Mouse (Mus musculus): ENCODE measurements around the gene Phyhipl. TPM values are rescaled to one million over a fixed set of nuclear protein-coding genes. Genes with fewer than 3 reads are reported as not detected.

Gene Phyhipl
- polyA plus RNA-seq, 1 experiment from 2014 or later = 2.6 TPM

DNA sequence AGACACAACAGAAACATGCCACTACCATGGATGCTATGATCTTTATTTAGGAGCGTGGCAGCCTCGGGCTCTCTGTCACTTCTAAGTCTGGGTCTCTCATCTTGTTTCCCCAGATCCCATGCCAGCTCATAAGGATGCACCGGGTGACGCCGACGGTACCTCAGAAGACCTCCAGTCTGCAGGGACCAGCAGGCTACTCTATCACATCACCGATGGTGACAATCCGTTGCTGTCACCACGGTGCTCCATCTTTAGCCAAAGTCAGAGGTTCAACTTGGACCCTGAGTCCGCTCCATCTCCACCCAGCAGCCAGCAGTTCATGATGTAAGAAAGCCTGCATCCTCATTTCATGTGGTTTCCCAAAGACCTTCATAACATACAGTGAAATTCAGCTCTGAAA lies 121.2 kb downstream of the Phyhipl start:
- DNase-seq (ENCODE audit: low spot score) = no peak

- no peak for DNase-seq (ENCODE audit: low spot score)
Measured at GRCm38 (mm10) chr10:70533986-70534385, 121.8 kb downstream of the Phyhipl start.

- DNase-seq (ENCODE audit: low spot score) = no peak
Measured at GRCm38 (mm10) chr10:70533301-70533781, 122.4 kb downstream of the Phyhipl start.

DNA sequence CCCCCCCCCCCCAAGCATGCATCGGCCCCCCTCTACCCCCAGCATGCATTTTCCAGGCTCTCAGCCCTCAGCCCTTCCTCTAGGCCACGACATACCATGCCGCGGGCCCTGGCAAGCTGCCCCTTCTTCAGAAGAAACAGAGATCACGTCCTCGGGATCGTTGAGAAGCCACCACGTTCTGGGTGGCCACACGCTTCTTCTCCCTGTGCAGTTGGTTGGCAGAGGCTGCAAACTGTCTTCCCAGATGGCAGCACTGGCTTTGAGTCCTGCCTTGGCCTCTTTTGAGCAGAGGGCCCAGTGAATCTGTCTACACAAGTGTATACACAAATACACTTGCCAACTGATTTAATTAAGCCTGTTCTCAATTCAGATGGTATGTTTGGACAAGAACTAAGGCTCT lies 123.5 kb downstream of the Phyhipl start:
- DNase-seq (ENCODE audit: low spot score) = no peak

DNA sequence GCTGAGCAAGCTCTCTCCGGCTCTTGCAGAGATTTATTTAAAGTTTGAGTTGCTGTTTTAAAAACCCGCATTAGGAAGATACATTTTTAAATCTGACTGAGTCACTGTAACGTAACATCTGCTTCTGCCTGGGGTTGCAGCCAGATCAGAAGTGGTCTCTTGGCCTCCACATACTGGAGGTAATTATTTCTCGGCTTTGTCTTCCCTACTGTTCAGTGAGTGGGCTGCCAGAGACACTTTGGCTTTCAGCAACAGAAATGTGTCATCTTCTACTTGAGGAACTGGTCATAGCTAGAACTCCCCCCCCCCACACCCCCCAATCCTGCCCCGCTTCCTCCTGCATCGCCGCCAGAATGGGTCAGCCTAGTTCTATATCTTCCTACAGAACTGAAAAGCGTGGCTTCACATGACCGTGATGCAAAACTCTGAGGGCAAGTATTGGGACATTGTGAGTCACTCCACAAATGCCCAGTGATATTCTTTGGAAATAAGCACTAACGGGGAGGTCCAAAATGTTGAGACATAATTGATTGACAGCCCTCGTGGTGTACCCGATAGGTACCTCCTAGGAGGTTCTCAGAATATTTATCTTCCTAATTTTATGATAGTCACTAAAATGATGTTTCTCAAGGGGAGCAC lies 125.5 kb downstream of the Phyhipl start:
- no peak for DNase-seq (ENCODE audit: low spot score)

GRCm38 (mm10) chr10:70521379-70521778 lies 134.4 kb downstream of the Phyhipl start:
- DNase-seq (ENCODE audit: low spot score) = no peak

DNA sequence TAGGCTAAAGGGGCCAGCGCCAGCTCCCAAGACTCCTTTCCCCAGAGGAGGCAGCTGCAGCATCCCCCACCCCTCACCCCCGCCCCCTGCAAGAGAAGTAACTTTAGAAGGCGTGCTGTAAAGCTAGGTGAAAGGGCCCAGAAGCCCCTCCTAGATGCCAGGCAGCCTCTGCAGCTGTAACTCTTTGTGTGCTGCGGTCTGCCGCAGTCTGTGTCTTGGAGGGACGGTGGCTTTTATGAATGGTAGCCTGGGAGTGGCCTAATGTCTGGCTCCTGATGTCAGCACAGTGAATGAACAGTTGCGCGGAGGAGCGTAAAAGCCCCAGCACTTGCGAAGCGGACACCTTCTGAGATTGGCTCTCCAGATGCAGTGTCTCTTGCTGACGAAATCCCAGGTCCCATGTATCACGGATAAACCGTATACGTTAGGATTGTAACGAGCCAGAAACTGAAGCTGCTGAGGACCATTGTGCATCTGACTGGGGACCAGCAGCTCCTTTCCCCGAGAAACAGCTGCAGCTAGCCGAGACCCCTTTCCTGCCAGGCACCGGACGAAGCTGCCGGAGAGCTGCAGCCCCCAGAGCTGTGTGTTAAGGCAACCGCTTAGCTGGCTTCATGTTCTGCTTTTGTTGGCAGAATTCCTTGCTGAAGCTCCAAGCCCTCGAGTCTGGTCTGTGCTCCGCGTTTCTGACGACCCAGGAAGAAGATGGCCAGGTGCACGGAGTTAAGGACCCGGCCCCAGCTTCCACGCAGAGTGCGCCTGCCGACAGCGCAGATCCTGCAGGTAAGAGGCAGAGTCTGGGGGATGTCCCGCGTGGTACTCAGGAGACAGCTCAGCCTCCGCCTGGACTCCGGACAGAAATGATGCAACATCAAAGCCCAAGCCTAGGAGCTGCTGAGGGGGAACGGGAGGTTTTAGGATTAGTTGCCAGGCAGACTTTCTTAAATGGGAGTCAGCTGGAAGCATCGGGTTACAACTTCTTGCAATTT lies 135.3 kb downstream of the Phyhipl start:
- DNase-seq (ENCODE audit: low spot score) = no peak

GRCm38 (mm10) chr10:70519640-70520099 lies 136.1 kb downstream of the Phyhipl start:
- no peak for DNase-seq (ENCODE audit: low spot score)

DNA sequence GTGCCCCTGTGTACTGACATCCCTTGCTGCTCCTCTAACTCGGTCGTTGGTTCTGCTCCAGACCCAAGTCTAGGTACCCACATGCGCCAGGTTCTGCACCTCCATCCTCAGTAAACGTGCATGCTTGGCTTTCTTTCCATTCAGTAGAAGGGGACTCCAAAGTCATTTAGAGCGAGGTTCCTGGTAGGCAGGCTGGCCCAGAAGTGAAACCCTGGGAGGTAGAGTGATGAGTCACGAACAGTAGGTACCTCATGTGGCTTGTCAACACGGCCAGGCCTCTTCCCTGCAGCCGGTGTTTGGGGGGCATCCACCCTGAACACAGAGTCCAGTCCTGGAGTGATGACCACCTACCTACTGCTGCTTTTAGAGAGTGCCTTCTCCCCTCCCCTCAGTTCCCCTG lies 139.1 kb downstream of the Phyhipl start:
- DNase-seq (ENCODE audit: low spot score) = no peak

DNA sequence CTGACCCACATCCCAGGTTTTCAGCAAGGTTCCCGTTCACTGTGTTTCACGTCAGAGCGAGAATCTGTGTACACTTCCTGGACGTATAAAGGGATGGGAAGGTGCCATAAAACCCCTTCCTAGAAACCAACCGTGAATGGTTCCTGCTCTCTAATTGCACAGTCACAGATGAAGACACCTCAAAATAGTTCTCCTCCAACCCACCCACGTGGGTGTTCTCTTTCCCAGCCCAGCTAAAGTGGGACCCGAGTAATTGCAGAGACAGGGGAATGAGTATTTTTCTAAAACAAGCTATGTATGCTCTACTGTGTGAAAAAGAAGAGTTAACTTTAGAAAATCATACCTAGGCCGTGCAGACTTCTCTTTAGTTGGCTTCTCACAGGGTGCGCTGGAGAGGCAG lies 140.9 kb downstream of the Phyhipl start:
- no peak for DNase-seq (ENCODE audit: low spot score)

DNA sequence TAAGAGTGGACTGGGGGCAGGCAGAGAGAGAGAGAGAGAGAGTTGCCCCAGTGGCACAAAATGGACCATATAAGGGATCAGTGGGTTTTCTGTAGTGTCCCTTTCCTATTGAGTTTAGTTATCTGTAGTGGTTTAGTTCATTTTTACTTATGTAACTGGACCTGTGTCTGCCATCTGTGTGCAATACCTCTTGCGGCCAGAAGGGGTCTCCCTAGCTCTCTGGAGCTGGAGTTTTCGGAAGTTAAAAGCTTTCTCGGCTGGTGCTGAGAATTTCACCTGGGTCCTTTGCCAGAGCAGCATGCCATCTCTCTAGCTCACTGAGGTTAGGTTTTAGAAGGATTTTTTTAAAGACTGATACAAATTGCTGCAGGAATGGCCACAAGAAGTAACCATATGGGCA lies 147.9 kb downstream of the Phyhipl start:
- no peak for DNase-seq (ENCODE audit: low spot score)

Other genes starting within 250 kb of the Phyhipl start
- 3.2 and 3.4 TPM in 2 replicates for gene Fam13c, start 215.5 kb downstream of the Phyhipl start, polyA plus RNA-seq (2015; fragmentation: Nextera tagmentation; extraction: Ambion mirVana)

Data from thymus, postnatal 0 days (tissue).